Mouse (Mus musculus) layer of hippocampus, adult 9-10 months (tissue): ENCODE measurements around the gene Dctn2.
"Not testable (repeated sequence)": the region's sequence is repeated elsewhere in the genome, so short reads cannot be mapped to it uniquely, and the experiment has no call there.

ENCODE experiments used
- DNase-seq: peaks from one replicate; pipeline ENCODE4 v3.0.0; 2022; ENCODE audit warnings: low spot score

Gene Dctn2

GRCm38 (mm10) chr10:127289573-127290191, 23.5 kb downstream of the Dctn2 start:
- DNase-seq = no peak

GRCm38 (mm10) chr10:127290307-127290929, 24.2 kb downstream of the Dctn2 start:
- DNase-seq = peak; percentile 99

- DNase-seq = no peak
Observed at GRCm38 (mm10) chr10:127290930-127291880, 25.0 kb downstream of the Dctn2 start.

- no peak for DNase-seq
Observed at GRCm38 (mm10) chr10:127291881-127292638, 25.9 kb downstream of the Dctn2 start.

GRCm38 (mm10) chr10:127292987-127293538, 26.9 kb downstream of the Dctn2 start:
- DNase-seq = no peak

- DNase-seq = no peak
Observed at GRCm38 (mm10) chr10:127293590-127294113, 27.5 kb downstream of the Dctn2 start.

GRCm38 (mm10) chr10:127294895-127295510, 28.8 kb downstream of the Dctn2 start:
- DNase-seq = no peak

GRCm38 (mm10) chr10:127295986-127296794, 30.0 kb downstream of the Dctn2 start:
- no peak for DNase-seq

- no peak for DNase-seq
Observed at GRCm38 (mm10) chr10:127297015-127297871, 31.1 kb downstream of the Dctn2 start.

GRCm38 (mm10) chr10:127300361-127300760, 34.2 kb downstream of the Dctn2 start:
- no peak for DNase-seq

- DNase-seq = no peak
Observed at GRCm38 (mm10) chr10:127303136-127303535, 37.0 kb downstream of the Dctn2 start.

- DNase-seq = not testable (repeated sequence)
Observed at GRCm38 (mm10) chr10:127309167-127309566, 43.0 kb downstream of the Dctn2 start.

GRCm38 (mm10) chr10:127310523-127311475, 44.6 kb downstream of the Dctn2 start:
- DNase-seq = no peak

- DNase-seq = peak; percentile 91
Observed at GRCm38 (mm10) chr10:127311476-127312355, 45.5 kb downstream of the Dctn2 start, which contains the start of gene Mars. Mars (minus strand) TSS chr10:127311786.

GRCm38 (mm10) chr10:127312356-127312676, 46.1 kb downstream of the Dctn2 start:
- DNase-seq = peak; percentile 82

- no peak for DNase-seq
Observed at GRCm38 (mm10) chr10:127312858-127313257, 46.7 kb downstream of the Dctn2 start.

- DNase-seq = not testable (repeated sequence)
Observed at GRCm38 (mm10) chr10:127313516-127313915, 47.3 kb downstream of the Dctn2 start.
